Mouse (Mus musculus): Measurements from ENCODE around the gene Tfdp1. TPM values are rescaled to one million over a fixed set of nuclear protein-coding genes. Genes with fewer than 3 reads are reported as not detected.
A peak's percentile ranks its signal among the peaks of the same experiment; 100 is the strongest.
"Not testable (repeated sequence)": the region's sequence is repeated elsewhere in the genome, so short reads cannot be mapped to it uniquely, and the experiment has no call there.

Gene Tfdp1
- 10 to 100 TPM; 51.8 to 56.6 TPM for polyA plus RNA-seq (2017; shearing (Covaris generic))

DNA sequence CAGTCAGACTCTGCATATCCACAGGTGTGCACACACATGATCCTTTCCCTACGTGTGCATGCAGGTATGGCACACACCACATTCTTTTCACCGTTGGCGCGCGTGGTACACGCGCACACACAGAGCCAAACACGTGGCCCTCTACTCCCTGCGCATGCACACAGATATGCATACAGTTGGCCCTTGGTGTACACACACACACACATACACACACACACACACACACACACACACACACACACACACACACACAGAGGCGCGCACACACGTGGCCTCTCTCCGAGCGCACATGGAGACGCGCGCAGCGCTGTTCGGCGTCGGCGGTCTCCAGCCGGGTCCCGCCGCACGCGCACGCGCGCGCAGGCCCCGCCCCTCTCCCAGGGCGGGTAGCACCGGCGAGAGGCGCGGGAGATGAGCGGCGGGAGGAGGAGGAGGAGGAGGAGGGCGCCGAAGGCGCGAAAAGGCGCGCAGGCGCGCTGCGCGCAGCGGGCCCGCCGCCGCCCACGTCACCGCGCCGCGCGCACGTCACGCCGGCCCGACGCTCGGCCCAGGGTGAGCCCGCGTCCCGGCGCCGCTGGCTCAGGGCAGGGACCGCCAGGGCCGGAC, at the start of gene Tfdp1:
Tfdp1 (plus strand) TSS at position 497 of the 606 bp plus-strand sequence.
- peak; percentile 71 for ATAC-seq

DNA sequence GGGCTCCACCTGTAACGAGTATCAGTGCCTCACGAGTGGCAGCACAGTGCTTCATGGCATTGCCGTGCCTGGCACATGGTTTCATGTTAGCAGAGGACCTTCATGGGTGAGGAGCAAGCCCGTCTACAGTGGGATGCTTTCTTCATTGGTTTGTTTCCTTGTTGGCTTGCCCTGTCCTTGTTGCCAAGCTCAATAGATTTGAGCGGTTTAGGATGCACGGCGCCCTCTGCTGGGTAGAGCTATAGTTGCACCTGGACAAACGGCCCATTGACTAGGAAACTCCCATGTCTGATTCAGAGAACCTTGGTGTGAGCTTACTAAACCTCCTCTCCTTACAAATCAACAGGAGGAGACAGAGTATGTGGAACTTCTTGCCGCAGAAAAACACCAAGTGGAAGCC, 46.2 kb upstream of the Tfdp1 start:
- peak; percentile 18 for ATAC-seq

DNA sequence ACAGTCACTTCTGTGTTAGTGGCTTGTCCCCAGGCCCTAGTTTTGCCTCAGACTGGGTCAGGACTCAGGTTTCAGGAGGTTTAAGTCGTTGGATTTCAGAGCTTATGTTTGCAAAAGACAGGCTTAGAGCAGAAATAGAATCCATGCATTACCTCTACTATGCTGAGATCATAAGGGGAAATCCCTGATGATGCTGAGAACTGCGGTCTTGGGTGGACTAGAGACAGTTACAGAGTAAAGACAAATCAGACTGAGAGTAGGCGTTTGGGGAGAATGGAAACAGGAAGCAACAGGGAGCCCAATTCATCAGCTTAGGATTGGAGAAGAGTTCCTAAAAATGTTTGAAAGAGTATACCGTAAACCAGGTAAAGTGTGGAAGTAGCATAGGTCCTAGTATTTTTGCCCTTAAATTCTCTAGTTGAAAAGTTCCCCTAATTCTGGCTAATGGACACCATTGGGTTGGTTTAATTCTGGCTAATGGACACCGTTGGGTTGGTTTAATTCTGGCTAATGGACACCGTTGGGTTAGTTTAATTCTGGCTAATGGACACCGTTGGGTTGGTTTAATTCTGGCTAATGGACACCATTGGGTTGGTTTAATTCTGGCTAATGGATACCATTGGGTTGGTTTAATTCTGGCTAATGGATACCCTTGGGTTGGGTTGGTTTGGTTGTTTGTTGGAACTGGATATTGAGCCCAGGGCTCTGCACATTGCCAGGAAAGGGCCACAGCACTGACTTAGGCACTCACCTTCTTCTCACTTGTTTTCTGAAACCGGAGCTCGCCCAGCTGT, 44.7 kb upstream of the Tfdp1 start:
- peak; percentile 81 for ATAC-seq

DNA sequence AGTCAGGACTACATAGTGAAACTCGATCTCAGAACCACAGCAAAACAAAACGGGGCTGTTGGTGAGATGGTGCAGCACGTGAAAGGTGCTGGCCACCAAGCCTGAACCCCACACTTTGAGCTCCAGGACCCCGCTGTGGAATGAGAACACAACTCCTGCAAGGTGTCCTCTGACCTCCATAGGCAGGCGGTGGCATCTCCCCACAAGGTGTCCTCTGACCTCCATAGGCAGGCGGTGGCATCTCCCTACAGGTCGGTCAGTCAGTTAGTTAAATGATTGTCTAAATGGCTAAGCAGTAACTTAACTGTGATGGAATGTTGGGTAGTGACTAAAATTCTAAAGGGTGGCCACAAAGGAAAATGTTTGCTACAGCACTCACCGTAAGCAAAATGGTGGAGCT, 39.0 kb upstream of the Tfdp1 start:
- no peak for ATAC-seq

DNA sequence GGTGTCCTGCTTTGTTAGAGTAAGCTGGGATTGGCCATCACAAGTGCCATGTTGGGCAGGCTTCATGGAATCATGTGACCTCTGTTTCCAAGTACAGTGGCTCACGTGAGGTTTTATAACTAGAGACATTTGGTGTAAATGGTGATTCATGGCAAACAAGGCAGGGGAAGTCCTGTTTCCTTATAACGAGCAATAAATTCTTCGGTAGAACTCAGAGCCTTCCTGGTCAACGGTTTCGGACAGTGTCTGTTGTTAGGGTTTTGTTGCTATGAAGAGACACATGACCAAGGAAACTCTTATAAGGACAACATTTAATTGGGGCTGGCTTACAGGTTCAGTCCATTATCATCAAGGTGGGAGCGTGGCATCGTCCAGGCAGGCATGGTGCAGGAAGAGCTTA, 37.5 kb upstream of the Tfdp1 start:
- ATAC-seq, result no peak

DNA sequence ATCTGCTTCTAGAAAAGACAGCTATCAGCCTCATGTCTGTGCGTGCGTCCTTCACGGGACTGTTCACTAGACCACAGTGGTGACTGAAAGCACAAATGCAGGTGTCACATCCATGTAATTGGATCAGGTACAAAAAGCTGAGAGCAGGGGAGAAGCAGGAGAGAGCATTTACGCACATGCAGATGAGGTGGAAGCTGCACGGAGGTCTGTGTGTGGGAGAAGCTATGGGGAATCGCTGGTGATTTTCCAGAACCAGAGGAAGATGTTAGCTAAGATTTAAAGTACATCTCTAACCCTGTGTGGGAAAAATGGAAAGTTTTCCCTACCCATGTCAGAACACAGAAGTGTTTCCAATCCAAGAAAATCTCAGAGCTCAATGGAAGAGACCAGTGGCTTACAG, 33.1 kb upstream of the Tfdp1 start:
- no peak for ATAC-seq

DNA sequence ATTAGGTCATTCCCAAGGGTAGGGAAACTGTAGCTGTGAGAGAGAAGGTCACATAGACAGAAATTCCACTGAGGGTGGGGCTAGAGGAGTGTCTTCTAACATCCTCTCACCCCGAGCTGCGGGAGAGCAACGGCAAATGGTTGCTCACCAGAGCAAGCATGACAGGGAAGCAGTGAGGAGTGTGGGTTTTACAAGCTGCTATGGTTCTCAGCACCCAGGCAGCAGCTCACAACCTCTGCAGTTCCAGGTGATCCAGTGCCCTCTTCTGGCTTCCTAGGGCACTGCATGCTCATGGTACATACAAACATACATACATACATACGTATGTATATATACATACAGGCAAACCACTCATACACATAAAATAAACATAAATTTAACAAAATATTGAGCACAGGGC, 32.7 kb upstream of the Tfdp1 start:
- ATAC-seq, result no peak

DNA sequence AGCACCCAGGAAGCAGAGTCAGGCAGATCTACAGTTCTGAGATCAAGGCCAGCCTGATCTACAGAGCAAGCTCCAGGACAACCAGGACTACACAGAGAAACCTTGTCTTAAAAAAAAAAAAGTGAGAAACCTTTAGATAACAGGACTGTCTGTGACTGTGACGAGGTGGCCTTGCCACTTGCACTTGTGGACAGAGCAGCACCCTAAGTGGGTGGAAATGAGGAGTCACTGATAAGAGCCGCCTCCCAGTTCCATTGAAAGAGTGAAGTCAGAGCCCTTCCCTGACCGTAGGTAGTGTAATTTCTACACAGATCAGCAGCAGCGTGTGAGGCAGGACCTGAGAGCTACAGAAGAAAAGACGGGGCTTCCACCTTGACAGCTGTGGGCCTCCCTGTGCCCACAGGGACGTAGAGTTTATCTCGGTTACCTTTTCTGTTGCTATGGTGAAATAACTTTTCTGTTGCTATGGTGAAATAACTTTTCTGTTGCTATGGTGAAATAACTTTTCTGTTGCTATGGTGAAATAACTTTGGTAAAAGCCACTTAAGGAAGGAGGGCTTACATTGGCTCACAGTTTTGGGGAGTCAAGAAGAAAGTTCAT, 32.1 kb upstream of the Tfdp1 start:
- ATAC-seq, result no peak

DNA sequence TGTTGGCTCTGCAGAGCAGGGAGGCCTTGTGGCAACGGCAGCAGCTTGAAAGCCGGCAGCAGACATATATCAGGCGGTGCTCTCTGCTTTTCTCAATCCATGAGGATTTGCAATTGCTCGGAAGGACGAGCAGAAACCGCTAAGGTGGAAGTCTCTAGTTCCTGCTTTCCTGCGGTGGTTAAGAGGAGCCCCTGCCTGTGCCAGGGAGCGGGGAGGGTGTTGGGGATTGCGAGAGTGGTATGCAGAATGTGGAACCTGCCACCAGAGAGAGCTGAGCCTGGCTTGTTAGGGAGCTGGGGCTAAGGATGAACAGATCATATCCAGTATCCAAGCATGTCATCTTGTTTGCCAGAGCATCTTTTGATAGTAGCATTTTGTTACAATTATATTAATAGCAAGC, 31.6 kb upstream of the Tfdp1 start:
- ATAC-seq, result no peak

DNA sequence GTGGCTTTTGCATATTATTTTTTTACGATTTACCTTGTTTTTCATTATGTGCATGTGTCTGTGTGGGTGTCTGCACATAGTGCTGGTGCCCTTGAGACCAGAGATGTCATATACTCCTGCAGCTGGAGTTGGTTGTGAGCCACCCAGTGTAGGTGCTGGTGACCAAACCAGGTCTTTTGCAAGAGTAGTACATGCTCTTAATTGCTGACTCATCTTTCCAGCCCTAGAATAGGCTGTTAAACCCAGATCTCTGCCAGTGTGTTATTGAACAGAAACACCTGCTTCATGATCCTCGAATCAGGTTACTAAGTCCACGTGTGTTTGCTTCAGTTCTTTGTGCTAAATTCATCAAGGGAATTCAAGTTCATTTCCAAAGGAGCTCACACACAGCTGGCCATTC, 23.6 kb upstream of the Tfdp1 start:
- ATAC-seq, result no peak

DNA sequence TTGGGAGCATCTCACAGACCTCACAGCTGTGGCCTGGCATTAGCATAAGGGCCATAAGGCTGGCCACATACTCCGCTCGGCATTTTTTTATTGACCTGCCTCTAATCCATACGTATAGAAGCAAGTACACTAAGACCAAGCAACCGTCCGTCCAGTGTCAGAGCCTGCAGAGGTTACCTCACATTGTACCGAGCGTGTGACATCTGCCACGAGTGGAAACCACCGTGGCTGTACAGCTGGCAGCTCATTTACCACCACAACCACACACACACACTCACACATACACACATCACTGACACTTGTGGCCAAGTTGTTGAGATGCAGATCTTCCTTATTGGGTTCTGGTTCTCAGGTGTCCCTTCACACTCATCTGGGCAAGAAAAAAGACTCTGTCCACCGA, 21.9 kb upstream of the Tfdp1 start:
- no peak for ATAC-seq

DNA sequence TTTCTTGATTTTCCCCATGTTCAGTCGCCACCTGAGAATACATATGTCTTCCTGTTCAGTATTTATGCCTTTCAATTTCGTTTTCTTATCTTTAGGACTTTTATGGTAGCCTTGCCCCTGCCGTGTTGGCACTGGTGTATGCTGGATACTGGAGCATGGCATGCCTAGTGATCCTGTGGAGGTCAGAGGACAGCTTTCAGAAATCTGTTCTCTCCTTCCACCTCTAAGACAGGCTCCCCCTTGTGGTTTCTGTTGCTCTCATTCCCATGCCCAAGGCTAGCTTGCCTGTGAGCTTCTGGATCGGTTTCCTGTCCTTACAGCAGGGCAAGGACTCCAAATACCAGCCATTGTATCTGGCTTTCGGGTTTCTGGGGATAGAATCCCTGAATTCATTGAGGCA, 12.0 kb upstream of the Tfdp1 start:
- no peak for ATAC-seq

DNA sequence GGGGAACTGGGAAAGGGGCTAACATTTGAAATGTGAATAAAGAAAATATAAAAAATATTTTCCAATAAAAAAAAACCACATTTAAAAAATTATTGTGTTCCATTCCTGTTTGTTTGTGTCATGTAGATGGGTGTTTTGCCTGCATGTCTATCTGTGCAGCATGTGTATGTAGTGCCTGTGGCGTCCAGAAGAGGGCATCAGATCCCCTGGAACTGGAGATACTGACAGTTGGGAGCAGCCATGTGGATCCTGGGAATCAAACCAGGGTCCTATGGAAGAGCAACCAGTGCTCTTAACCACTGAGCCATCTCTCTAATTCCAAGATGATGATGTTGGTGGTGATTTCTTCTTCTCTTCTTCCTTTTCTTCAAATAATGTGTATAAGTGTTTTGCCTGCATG, 3.9 kb upstream of the Tfdp1 start:
- no peak for ATAC-seq

DNA sequence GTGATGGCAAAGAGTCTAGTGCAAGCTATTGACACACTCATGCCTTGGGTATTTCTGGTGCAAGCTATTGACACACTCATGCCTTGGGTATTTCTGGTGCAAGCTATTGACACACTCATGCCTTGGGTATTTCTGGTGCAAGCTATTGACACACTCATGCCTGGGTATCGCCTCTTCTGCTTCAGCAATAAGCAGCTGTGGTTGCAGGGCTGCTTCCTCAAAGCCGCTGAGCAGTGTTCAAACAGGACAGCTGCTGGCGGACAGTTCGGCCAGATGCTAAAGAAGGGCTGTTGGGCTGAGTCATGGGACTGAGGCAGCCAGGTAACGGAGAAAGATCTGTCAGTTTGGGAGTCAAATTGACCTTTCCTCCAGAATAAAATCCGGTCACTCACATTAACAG, 1.3 kb upstream of the Tfdp1 start:
- ATAC-seq, result not testable (repeated sequence)

DNA sequence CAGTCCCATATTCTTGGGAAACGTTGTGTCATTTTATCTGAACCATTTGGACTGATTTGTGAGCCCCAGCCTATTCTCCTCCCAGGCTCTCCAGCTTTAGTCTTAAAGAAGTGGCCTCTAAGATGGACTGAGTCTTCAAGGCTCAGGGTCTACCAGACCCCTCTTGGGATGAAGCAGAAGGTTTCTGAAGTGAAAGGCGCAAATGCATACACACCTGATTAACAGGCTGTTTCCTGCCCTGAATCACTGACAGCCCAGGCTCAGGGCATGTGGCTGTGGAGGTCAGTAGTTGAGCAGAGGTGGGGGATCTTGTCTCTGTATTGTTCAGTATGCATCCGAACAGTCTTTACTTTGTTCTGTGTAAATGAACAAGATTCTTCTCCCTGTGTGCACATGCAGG, 873 bp upstream of the Tfdp1 start:
- no peak for ATAC-seq

DNA sequence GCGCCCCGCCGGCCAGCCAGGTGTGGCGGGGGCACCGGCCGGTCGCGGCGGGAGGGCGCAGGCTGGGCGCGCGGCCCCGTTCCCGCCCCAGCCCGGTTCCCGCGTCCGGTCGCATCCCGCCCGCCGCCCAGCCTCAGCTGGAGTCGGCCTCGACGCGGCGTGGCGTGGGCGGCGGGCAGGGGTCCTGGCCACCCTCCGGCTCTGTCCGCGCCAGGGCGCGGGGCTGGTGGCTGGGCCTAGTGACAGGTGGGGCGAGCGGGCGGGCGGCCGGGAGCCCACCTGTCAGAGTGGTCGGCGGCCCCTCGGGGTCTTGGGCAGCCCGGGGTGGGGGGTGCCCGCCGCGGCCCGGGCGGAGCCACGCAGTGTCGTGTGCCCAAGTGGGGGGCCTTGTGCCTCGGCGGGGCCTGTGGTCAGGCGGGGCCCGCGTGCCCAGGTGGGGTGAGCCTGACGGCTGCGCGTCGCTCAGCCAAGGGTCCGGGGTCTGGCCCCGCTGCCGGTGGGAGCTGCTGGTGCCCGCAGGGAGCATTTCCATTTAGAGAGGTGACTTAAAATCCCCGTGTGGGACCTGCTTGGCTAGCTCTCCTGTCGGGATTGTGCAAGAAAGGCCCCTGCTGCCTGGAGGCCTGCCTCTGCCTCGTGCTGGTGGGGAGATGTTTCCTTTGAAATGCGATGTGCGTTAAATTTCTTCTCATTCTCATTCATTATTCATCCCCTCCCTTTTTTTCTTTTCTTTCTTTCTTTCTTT, 522 bp downstream of the Tfdp1 start:
- peak; percentile 34 for ATAC-seq

DNA sequence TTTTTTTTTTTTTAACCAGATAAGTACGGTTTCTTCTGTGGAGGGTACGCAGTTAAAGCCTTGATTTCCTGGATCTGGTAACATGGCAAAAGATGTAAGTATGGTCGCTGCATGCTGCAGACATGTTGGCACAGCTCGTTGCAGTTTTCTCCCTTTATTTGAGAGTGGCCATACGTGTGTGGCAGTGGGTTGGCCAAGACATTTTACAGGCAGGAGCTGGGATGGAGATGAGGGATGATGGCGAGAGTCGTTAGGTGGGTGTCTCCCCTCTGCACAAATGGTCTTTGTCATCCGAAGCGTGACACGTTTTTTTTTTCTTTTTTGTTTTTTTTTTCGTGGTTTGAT, 1.1 kb downstream of the Tfdp1 start:
- ATAC-seq, result no peak

DNA sequence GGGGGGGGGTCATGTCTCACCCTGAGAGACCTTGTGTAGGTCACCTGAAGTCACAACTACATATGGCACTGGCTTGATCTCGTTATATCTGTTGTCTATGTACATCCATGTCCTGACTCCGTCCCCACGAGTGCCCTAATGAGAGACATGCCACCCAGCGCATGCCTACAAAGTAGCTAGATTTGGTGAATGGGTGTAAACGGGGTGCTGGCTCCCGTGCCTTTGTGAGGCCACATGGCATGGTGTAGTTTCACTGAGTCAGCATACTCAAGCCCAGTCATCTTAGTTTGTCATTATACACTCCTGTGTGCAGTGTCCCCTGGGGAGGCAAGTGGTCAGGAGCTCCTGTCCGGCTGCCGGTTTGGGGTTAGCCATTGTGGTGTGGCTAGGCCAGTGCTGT, 2.1 kb downstream of the Tfdp1 start:
- ATAC-seq, result no peak

DNA sequence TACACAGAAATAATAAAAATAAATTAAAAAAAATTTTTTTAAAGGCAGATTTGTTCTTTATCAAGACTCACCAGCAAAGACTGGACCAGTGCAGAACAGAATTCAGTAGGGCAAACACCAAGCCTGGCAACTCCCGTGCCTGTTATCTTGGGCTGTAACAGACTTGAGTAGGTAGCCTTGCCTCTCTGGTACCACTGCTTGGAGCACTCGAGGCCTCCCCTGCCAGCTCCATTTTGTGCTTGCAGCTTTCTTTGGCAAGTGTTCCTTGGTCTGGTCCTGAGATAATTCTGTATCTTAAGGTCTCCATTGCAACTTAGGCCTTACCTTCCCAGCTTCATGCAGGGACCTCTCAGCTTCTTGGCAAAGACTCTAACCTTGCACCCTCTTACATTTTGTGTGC, 3.8 kb downstream of the Tfdp1 start:
- no peak for ATAC-seq

DNA sequence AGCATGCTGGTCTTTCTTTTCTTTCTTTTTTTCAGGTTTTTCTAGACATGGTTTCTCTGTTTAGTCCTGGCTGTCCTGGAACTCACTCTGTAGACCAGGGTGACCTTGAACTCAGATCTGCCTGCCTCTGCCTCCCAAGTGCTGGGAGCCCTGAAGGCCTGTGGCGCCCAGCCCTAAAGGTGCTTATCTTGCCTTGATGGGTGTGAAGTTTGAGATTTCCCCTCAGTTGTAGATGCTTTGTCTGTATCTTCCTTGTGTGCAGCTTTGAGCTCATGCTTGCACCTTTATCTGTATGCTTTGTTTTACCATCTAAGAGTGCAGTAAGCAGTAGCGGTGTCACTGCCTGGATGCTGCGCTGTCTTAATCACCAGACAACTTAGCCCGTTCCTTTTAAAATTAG, 4.6 kb downstream of the Tfdp1 start:
- ATAC-seq, result no peak

DNA sequence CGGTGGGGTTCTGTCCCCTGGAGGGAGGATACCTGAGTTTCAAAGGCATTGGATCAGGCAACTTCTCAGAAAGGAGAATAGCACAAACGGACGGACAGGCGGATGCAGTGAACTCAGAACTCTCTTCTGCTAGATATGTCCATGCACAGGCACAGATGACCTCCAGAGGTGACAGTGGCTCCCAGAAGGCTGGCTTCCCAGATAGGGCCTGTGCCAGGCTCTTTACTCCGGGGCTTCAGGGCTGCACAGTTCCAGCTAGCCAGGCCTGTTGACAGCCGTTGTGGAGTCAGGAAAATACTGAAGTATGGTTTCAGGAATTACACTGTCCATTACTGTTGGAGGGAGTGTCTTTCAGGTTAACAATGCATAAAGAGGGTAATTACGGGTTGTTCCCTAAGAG, 11.5 kb downstream of the Tfdp1 start:
- no peak for ATAC-seq

DNA sequence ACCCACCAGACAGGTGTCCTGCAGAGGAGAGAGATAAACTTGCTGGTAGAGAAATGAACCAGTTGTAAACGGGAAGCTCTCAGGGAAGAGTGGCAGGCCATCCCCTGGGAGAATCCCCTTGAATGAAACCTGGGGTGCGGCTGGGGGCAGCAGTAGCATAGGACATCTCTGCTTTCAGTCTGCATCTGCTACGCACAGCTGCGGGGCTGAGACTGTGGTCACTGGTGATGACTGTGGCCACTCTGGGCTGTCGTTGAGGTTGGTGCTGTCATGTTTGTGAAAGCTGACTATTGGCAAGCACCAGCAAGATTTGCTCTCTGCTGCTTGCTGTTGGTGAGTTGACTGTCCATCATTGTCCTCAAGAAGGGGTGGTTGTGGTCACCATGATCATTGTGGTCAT, 13.0 kb downstream of the Tfdp1 start:
- ATAC-seq, result no peak

DNA sequence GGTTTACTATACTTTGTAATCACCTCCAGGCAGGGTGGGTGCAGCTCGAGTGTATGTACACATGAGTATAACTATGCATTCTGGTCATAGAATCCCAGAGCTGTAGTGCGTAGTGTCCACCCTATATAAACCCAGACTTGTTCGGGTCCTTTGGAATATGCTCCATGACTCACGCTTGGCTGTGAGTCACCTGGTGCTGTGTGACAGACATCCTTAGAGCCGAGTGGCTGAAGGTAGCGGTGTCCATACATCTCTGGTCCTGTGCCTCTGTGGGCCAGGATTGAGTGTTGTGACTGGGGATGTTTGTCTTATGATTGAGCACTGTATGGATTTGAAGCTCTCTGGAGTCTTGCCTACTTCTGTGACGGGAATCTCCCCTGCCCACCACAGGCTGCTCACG, 14.1 kb downstream of the Tfdp1 start:
- ATAC-seq, result no peak
